Mouse (Mus musculus): Measurements from ENCODE around the gene Ssbp3.

DNA sequence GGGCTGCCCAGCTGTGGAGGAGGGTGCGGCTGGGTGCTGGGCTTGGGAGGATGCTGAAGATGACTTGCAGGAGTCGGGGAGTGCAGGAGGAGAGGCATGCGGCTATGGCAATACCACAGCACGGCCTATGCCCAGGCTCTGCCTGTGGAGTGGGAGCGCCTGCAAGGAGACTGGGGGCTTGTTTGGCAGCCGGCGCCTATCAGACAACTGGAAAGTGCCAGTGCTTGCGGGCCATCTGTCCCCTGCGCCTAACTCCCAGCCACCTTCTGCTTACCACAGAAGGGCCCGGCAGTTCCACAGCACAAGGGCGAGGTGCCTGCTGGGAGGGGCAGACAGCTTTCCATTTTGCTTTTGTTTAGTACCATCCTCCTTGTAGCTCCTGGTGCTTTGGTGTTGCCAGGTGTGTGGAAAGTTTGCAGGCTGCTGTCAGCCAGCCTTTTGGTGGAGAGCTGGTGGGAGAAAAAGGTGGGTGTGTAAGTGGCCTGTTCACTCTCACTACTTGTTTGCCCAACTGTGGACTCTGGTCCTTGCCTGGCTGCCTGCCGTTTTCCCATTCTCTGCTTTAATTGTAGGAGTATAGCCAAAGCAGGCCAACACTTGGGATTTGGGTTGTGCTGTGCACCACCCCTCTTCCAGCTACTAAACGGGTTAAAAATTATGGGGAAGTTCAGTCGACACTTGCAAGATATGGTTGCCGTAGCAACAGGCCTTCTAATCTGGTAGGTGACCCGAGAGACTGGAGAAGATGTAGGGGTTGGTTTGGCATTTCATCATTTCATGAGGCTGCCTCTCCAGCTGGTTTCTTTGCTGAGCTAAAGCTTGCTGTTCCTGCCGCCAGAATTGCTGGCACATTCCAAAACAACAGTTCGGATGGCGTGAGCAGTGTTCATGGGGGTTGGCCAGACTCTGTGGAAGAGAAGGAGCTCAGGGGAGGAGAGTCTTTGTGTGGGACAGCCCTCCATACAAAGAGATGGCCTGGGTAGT lies 45.5 kb downstream of the Ssbp3 start:
- no peak for TF ChIP-seq CTCF (IDR thresholded peaks at IDR 0.05; ENCODE audit: borderline replicate concordance, extremely low read depth, insufficient read depth, insufficient read length)
- TF ChIP-seq POLR2A (IDR thresholded peaks at IDR 0.05; ENCODE audit: borderline replicate concordance, extremely low read depth, insufficient read depth, insufficient read length, poor library complexity, severe bottlenecking): no peak

Measured in brain, embryonic 14.5 days (tissue).